Mouse (Mus musculus) inflammation-experienced regulatory T-cells, adult 6 months (primary cell): ENCODE data around the gene Ltb. TPM values are rescaled to one million over a fixed set of nuclear protein-coding genes. Genes with fewer than 3 reads are reported as not detected.
A peak's percentile ranks its signal among the peaks of the same experiment; 100 is the strongest.

Source experiments
- ATAC-seq: one replicate; pipeline ENCODE4 v1.8.0; 2017
- polyA plus RNA-seq, 3 experiments: library from polyadenylated mRNA; unstranded; fragments of 100-300 nt; shearing (Covaris generic); gene quantifications; one replicate each; pipeline ENCODE4 v1.2.1; 2017

Gene Ltb
- polyA plus RNA-seq, 3 experiments from 2014 or later, result 112 to 242 (median 186) TPM

GRCm38 (mm10) chr17:35165451-35166155 lies 28.6 kb upstream of the Ltb start:
- no peak for ATAC-seq

GRCm38 (mm10) chr17:35166352-35167035 lies 27.7 kb upstream of the Ltb start:
- ATAC-seq, result peak; percentile 15

GRCm38 (mm10) chr17:35167794-35168193 lies 26.4 kb upstream of the Ltb start:
- ATAC-seq, result no peak

GRCm38 (mm10) chr17:35168541-35169207 lies 25.6 kb upstream of the Ltb start:
- ATAC-seq, result no peak

GRCm38 (mm10) chr17:35172445-35173234 lies 21.6 kb upstream of the Ltb start:
- ATAC-seq, result peak; percentile 63

- peak; percentile 74 for ATAC-seq
Observed at GRCm38 (mm10) chr17:35173329-35173728, 20.9 kb upstream of the Ltb start.

GRCm38 (mm10) chr17:35174201-35174977 lies 19.9 kb upstream of the Ltb start:
- peak; percentile 53 for ATAC-seq

- no peak for ATAC-seq
Observed at GRCm38 (mm10) chr17:35175382-35175781, 18.9 kb upstream of the Ltb start.

- ATAC-seq, result no peak
Observed at GRCm38 (mm10) chr17:35175968-35176367, 18.3 kb upstream of the Ltb start, which contains the start of gene Aif1. Gene Aif1, minus strand, starts transcription at chr17:35176068.

- ATAC-seq, result peak; percentile 41
Observed at GRCm38 (mm10) chr17:35178528-35178927, 15.7 kb upstream of the Ltb start.

- peak; percentile 17 for ATAC-seq
Observed at GRCm38 (mm10) chr17:35180093-35180492, 14.1 kb upstream of the Ltb start.

- ATAC-seq, result peak; percentile 42
Observed at GRCm38 (mm10) chr17:35185639-35186611, 8.3 kb upstream of the Ltb start.

GRCm38 (mm10) chr17:35186681-35187080 lies 7.6 kb upstream of the Ltb start:
- peak; percentile 30 for ATAC-seq

GRCm38 (mm10) chr17:35187345-35187744 lies 6.9 kb upstream of the Ltb start:
- no peak for ATAC-seq

- ATAC-seq, result no peak
Observed at GRCm38 (mm10) chr17:35187959-35188610, 6.2 kb upstream of the Ltb start, which contains the start of gene Lst1. Gene Lst1, minus strand, starts transcription at chr17:35188439.

- ATAC-seq, result no peak
Observed at GRCm38 (mm10) chr17:35189186-35189585, 5.1 kb upstream of the Ltb start.

GRCm38 (mm10) chr17:35190096-35190495 lies 4.1 kb upstream of the Ltb start:
- ATAC-seq, result peak; percentile 72

GRCm38 (mm10) chr17:35191723-35192122 lies 2.5 kb upstream of the Ltb start:
- no peak for ATAC-seq

GRCm38 (mm10) chr17:35192924-35193323 lies 1.3 kb upstream of the Ltb start:
- no peak for ATAC-seq
